Mouse (Mus musculus): Measurements from ENCODE around the gene Ccni.

DNA sequence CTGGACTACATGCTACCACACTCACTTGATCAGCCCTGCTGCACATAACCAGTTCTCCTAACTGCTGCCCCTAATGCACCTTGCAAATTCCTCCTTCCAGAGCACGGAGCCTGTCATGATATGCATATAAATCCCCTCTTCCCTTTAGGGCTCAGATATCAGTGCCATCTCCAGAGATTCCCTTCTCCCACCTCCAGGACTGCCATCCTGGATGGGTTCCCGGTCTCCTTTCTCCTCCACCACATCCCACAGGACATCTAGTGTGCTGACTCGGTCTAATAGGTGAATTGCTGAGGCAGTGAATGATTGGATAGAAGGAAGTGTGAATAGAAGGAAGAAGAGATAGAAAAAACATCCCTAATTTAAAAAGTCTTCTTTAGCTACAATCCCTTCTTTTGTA lies 25.4 kb upstream of the Ccni start:
- no peak for TF ChIP-seq CTCF (IDR thresholded peaks at IDR 0.05; ENCODE audit: low read depth)
- TF ChIP-seq EP300 (IDR thresholded peaks at IDR 0.05; ENCODE audit: low read depth), result no peak

All from liver, embryonic 14.5 days (tissue).